Mouse (Mus musculus) midbrain, embryonic 10.5 days (tissue): ENCODE results near the gene Mterf1b. TPM values are rescaled to one million over a fixed set of nuclear protein-coding genes. Genes with fewer than 3 reads are reported as not detected.
A peak's percentile ranks its signal among the peaks of the same experiment; 100 is the strongest.
"Not testable (repeated sequence)": the region's sequence is repeated elsewhere in the genome, so short reads cannot be mapped to it uniquely, and the experiment has no call there.

Experiments
- DNase-seq: peaks from one replicate; pipeline ENCODE4 v3.0.0-alpha.2; 2017; ENCODE audit warnings: low spot score
- H3K27ac ChIP-seq: fragments of 300-500 bp; sonication (generic); replicated peaks from 2 replicates; pipeline ENCODE4 v1.5.1; 2016; ENCODE audit warnings: mild to moderate bottlenecking
- H3K27me3 ChIP-seq: fragments of 300-500 bp; sonication (generic); 2 replicates; pipeline ENCODE4 v1.6.1; 2016; ENCODE audit warnings: low read depth, mild to moderate bottlenecking; ENCODE audit not compliant: poor library complexity, severe bottlenecking
- H3K36me3 ChIP-seq: fragments of 300-500 bp; sonication (generic); 2 replicates; pipeline ENCODE4 v1.6.1; 2016; ENCODE audit warnings: mild to moderate bottlenecking, moderate library complexity
- H3K4me1 ChIP-seq: fragments of 300-500 bp; sonication (generic); 2 replicates; pipeline ENCODE4 v1.6.1; 2016
- H3K4me3 ChIP-seq: fragments of 300-500 bp; sonication (generic); 2 replicates; pipeline ENCODE4 v1.5.1; 2016; ENCODE audit warnings: mild to moderate bottlenecking, moderate library complexity
- H3K9me3 ChIP-seq: fragments of 300-500 bp; sonication (generic); replicated peaks from 2 replicates; pipeline ENCODE4 v1.6.1; 2016; ENCODE audit warnings: mild to moderate bottlenecking
- WGBS: fragments of 180-500 bp; shearing (Covaris S2); methylation state at CpG from one replicate; pipeline ENCODE4 v1.1.7; 2016; 5-methylcytosine and 5-hydroxymethylcytosine counted together
- polyA plus RNA-seq: library from polyadenylated mRNA; unstranded; fragments of >200 nt; fragmentation: Nextera tagmentation; extraction: Ambion mirVana; gene quantifications from 2 replicates; pipeline ENCODE4 v1.2.1, GENCODE M21; 2016

Mterf1b gene
- polyA plus RNA-seq: 3.0 and 4.0 TPM in 2 replicates

DNA sequence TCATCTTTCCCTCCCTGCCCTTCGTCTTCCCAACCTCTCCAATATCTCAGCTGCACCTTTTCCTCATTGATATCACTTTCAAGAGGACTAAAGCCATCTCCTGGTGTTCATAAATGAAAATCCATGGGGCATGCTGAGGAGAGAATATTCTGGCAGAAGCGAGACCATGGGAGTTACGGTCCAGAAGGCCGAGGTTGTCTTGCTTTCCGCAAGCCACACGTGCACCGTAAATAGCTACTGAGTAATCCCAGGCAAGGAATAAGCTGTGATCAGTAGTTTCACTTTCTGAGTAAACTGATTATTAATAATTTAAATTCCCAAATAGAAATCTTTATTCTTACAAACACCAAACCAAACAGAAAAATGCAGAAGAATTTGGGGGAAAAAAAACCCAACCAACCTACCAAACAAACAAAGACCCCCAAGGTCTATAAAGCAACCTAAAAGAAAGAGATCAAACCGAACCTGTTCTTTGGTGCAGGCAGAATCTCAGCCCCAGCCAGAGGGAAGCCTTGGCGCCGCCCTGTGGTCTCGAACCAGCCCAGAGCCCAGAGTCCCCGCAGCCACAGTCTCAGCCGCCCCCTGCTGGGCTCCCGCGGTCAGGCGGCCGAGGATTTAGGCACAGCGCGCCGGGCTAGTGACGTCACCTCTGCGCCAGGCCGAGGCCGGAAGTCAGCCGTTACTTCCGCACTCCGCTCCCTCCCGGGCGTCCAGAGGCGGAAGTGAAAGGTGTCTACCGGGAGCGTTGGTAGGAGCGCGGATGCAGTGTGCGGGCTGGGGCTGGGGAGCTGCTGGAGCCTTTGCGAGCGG is at the start of gene Mterf1b:
Gene Mterf1b (plus strand): TSS at position 697 of the 810 bp plus-strand sequence.
- DNase-seq, H3K9me3 ChIP-seq, H3K27me3 ChIP-seq, H3K36me3 ChIP-seq: not testable (repeated sequence)
- Histone ChIP-seq H3K27ac (0 out of 2 replicates have a peak within 1 kb of the TSS, but pooled peaks have one; percentile 15), H3K4me3 (peak within 1 kb of the TSS; percentile 52), H3K4me1 (peaks cover 11% of the 10 kb centered on the region)
- 55% methylated on average over 13 of the region's 37 CpGs for WGBS

DNA sequence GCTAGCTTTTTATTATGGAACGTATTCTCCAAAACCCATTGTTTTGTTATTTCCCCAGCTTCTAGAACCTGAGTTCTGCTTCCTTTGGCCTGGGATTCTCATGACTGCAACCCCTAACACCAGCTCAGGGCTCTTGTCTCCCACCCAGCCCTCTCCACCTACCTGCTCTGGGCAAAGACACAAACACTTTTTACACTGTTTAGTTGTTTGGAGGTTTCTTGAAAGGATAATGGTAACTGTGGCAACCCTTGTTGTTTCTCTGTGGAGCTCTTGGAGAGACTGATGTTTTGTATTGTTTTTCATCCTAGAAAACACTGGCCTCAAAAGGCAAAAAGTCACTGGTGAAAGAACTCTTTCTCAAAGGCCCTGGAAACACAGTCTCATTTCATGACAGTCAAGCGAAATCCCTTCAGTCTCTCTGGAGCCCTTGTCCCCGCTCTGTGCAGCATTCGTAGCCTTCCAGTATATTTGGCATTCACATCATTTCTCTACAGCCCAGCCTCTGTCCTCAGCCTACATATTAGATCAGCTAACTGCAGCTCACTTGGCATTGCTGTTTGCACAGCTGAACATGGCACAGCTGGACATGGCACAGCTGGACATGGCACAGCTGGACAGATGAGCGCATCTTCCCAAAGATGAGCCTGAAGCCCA is 32.6 kb upstream of the Mterf1b start:
- not testable (repeated sequence) for DNase-seq, H3K4me1 ChIP-seq, H3K4me3 ChIP-seq, H3K36me3 ChIP-seq, H3K27ac ChIP-seq, H3K9me3 ChIP-seq, H3K27me3 ChIP-seq
- 86% methylated on average over 5 of the region's 5 CpGs for WGBS

DNA sequence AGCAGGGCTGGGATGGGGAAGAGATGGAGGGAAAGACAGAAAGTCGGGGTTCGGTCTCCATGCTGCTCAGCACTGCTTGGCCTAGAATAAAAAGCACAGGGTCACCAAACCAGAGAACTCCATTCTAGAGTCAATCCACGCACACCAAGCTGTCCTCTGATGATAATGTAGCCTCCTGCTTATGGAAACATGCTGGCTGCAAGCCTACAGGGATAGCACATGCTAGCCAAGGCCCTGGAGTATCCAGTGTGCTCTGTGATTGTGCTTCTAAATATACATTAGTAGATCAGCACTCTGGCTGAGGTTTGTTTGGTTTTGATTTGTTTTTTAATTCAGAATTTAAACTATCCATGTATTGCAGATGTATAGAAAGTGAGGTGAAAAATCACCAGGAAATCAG is 30.6 kb upstream of the Mterf1b start:
- Histone ChIP-seq H3K27me3 (no peaks in the 10 kb centered on the region), H3K36me3 (no peaks in the 10 kb centered on the region), H3K4me1 (no peaks in the 10 kb centered on the region), H3K9me3 (no peaks in the 10 kb centered on the region), H3K27ac (no peak overlapping the region), H3K4me3 (no peak overlapping the region)
- WGBS: 92% methylated on average over 3 of the region's 3 CpGs
- no peak for DNase-seq

DNA sequence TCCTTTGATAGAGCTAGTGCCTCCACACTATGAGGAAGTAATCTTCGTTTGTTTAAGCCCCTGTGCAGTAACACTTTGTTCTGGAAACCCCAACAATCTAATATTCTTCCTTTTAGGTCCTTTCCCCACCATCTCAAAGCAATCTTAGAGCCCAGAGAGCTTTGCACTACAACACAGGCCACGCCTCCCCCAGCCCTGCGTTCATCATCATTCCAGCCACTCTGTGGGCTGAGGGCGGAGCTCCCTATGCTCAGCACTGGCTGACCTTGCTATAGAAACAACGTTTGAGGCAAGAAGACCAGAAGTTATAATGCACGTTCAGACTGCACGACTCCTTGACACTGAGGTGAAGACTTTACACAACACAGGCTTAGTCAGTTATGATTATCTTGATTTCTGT is 29.7 kb upstream of the Mterf1b start:
- no peak overlapping the region for H3K27ac ChIP-seq
- no peaks in the 10 kb centered on the region for H3K4me1 ChIP-seq
- H3K9me3 ChIP-seq: no peaks in the 10 kb centered on the region
- DNase-seq: no peak
- H3K4me3 ChIP-seq: no peak overlapping the region
- H3K36me3 ChIP-seq: no peaks in the 10 kb centered on the region
- 69% methylated on average over 7 of the region's 7 CpGs for WGBS
- no peaks in the 10 kb centered on the region for H3K27me3 ChIP-seq

DNA sequence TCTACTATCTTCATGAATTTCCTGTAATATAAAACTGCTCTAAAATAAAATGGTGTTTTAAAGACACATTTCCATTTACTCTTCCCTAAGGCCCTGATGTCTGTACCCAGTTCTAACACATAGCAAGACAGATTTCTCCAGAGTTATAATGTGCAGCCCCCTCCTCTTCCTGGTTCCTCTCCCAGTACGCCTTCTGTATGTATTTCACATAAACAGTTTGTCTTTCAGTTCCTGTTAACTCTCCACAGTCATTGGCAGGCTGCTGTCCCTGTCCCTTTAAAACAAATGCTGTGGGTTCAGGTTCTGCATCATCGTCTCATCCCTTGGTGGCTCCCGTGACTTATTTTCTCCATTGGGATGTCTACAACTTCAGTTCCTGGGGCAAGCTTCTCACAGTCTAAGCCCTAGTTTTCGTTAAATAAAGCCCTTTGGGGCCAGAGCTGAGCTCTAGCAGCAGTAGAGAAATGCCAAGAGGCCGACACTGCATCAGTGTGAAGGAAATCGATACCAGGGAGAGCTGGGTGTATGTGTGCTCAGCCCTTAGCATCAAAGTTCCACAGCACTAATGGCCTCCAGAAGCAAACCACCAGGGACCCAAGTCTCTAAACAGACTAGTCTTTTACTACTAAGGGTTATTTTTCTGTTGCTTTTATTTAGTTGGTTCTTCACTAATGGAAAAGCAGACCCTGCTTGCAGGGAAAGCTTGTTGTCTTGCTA is 24.2 kb upstream of the Mterf1b start:
- H3K36me3 ChIP-seq, H3K9me3 ChIP-seq, H3K27me3 ChIP-seq, H3K4me3 ChIP-seq, H3K27ac ChIP-seq, DNase-seq, H3K4me1 ChIP-seq: not testable (repeated sequence)
- WGBS: 72% methylated on average over 6 of the region's 6 CpGs

DNA sequence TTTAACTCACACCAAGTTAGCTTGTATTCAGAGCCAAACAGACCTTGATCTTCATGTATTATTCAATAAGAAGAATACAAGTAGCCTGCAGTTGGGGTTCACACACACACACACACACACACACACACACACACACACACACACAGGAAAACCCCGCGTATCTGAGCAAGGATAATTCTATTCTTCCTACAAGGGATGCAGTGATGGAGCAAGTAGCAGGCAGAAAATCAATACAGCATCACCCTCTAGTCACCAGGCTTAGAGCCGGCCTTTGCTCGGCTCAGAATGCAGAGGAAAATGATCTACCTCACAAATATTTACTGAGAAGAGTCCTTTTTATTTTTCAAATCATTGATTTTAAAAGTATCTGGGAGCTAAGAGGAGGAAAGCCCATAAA is 23.6 kb upstream of the Mterf1b start:
- WGBS: 83% methylated on average over 4 of the region's 4 CpGs
- not testable (repeated sequence) for H3K27ac ChIP-seq, H3K36me3 ChIP-seq, DNase-seq, H3K27me3 ChIP-seq, H3K4me1 ChIP-seq, H3K9me3 ChIP-seq, H3K4me3 ChIP-seq

DNA sequence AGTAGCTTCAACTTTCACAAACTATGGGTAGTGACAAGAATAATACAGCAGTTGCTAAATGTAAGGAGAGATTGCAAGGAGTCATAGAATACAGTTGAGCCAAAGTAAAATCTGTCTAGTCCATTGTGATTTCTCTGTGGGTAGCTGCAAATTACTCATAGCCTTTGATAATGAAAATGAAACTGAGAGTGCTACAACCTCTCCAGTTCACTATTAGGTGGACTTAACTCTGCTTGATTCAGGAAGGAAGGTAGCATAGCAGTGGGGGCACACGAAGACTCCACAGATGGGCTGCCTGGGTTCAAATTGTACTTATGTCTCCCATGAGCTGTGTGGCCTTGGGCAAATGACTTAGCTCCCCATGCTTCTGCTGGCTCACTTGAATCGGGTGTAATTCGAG is 15.7 kb upstream of the Mterf1b start:
- not testable (repeated sequence) for DNase-seq, H3K27ac ChIP-seq, H3K4me1 ChIP-seq, H3K4me3 ChIP-seq, H3K36me3 ChIP-seq, H3K27me3 ChIP-seq, H3K9me3 ChIP-seq
- 91% methylated on average over 3 of the region's 3 CpGs for WGBS

DNA sequence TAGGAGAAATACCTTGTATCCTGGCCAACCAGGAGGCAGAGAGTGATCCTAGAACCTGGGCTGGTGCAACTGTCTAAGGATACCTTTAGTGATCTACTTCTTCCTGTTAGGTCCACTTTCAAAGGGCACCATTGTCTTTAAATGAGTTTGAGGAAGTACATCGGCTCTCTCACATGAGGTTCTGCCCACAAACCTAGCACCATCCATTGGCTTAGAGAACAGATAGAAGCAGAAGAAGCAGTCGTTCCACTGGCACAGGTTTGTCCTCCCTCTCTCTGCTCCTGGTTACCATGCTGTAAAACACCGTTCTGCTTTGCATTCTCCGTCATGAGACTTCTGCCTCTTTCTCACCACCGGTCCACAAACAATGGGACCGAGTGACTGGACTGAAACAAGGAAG is 12.8 kb upstream of the Mterf1b start:
- H3K27ac ChIP-seq: no peak overlapping the region
- no peaks in the 10 kb centered on the region for H3K36me3 ChIP-seq
- H3K4me3 ChIP-seq: no peak overlapping the region
- no peaks in the 10 kb centered on the region for H3K4me1 ChIP-seq
- 86% methylated on average over 6 of the region's 6 CpGs for WGBS
- DNase-seq: no peak
- no peaks in the 10 kb centered on the region for H3K27me3 ChIP-seq
- no peaks in the 10 kb centered on the region for H3K9me3 ChIP-seq

DNA sequence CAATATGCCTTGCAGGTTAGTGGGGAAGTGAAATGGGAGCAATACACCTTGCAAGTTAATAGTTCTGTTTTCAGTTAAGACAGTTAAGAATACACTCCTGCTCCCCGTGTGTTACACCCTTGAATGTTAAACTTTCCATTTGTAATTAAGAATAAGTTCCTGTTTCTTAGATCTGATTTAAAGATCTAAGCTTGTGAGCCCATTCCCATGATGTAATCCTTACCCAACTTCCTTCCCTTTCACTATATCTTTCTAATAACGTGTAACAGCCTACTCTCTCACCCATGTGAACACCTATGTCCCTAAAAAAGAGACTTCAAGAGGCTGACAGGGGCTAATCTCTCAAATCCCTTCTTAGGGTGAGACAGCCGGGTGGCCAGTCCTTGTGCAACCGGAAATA is 5.4 kb upstream of the Mterf1b start:
- Histone ChIP-seq H3K4me1 (no peaks in the 10 kb centered on the region), H3K36me3 (no peaks in the 10 kb centered on the region), H3K9me3 (peaks cover 5% of the 10 kb centered on the region; the same call in 1 of the 2 replicates), H3K4me3 (no peak overlapping the region), H3K27me3 (no peaks in the 10 kb centered on the region), H3K27ac (no peak overlapping the region)
- 77% methylated on average over 4 of the region's 4 CpGs for WGBS
- DNase-seq: no peak

DNA sequence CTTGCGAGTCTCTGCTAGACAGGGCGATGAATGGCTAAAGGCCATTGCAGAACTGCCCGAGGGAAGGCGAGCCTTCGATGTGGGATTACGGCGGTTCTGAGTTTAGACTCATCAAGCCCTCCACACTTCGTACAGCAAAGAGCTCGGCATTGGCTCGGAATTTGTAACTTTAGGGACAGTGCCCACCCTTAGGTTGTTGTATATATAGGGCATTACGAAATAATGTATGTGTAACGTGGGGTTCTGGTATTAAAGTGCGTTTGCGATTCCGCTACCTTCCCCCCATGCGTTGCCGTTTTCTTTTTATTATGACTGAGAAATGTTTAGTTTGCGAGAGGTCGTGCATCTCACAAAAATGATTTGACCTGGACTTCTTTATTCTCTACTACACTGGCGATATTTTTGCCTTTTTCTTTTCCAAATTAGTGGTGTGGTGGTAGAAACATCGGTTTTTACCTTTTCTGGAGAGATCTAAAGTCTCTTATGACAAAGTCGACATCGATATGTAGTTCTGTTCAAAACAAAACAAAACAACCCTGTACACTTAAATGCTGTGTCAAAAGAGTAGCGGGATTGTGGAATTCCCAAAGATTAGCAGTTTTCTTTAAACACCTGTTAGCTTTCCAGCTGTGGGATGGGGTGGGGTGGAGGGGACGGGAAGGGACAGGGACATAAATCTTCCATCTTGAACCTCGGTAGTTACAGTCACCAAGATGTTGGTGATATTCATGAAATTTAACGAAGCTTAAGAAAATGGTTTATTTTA is 497 bp downstream of the Mterf1b start:
- Histone ChIP-seq H3K4me3 (peak overlapping the region; percentile 52), H3K4me1 (peaks cover 11% of the 10 kb centered on the region), H3K27ac (0 out of 2 replicates have a peak overlapping the region, but pooled peaks have one; percentile 15)
- H3K9me3 ChIP-seq, DNase-seq, H3K27me3 ChIP-seq, H3K36me3 ChIP-seq: not testable (repeated sequence)
- WGBS: 14% methylated on average over 16 of the region's 27 CpGs

DNA sequence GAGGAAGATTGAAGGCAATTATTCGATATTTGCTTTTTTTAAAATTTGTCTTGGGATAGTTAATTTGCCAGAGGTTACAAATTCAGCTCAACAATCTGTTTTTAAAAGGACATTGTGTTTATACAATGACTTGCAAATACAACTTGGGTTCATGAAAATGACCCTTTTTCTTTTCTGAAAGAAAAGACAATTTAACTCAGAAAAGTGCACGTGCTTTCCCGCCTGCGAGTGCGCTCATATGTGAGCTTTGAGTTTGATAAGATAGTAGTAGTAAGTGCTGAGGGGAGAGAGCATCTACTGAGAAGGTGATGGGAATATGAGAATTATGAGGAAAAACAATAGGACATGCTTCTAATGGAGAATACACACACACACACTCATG is 1.1 kb downstream of the Mterf1b start:
- no peak overlapping the region for H3K27ac ChIP-seq
- peak overlapping the region; percentile 52 for H3K4me3 ChIP-seq
- no peaks in the 10 kb centered on the region for H3K36me3 ChIP-seq
- no peak for DNase-seq
- peaks cover 5% of the 10 kb centered on the region; the same call in 1 of the 2 replicates for H3K9me3 ChIP-seq
- no peaks in the 10 kb centered on the region for H3K27me3 ChIP-seq
- 89% methylated on average over 5 of the region's 5 CpGs for WGBS
- H3K4me1 ChIP-seq: peaks cover 11% of the 10 kb centered on the region

DNA sequence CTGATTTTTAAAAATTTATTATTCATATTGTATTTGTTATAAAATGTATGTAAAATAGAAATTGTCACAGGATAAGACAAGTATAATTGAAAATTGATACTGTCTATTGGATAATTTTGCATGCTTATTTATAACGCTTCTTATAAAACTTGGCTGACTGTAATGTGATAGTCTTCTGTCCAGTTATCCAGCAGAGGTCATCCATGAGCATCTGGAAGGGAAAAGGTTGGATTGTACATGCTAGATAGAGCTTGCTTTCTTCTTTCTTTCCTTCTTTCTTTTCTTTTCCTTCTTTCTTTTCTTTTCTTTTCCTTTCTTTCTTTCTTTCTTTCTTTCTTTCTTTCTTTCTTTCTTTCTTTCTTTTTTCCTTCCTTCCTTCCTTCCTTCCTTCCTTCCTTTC is 2.0 kb downstream of the Mterf1b start:
- 90% methylated on average over 1 of the region's 1 CpGs for WGBS
- no peak for DNase-seq

More for the DNA sequence above, 2.0 kb downstream of the Mterf1b start:
- Histone ChIP-seq H3K9me3 (peaks cover 5% of the 10 kb centered on the region; the same call in 1 of the 2 replicates), H3K27me3 (no peaks in the 10 kb centered on the region), H3K4me1 (peaks cover 11% of the 10 kb centered on the region), H3K4me3 (no peak overlapping the region), H3K27ac (no peak overlapping the region), H3K36me3 (no peaks in the 10 kb centered on the region)
